Mouse (Mus musculus): ENCODE measurements around the gene Cd28. TPM values are rescaled to one million over a fixed set of nuclear protein-coding genes. Genes with fewer than 3 reads are reported as not detected.
"Not testable (repeated sequence)": the region's sequence is repeated elsewhere in the genome, so short reads cannot be mapped to it uniquely, and the experiment has no call there.

The Cd28 gene
- polyA plus RNA-seq, 1 experiment, result 0.02 TPM

- Histone ChIP-seq H3K36me3 (ENCODE audit: control insufficient read depth, insufficient read depth) (no peaks in the 10 kb centered on the region), H3K4me3 (ENCODE audit: insufficient read depth, poor library complexity, severe bottlenecking) (no peak overlapping the region), H3K27me3 (ENCODE audit: control insufficient read depth, insufficient read depth, insufficient read length) (no peaks in the 10 kb centered on the region), H3K79me2 (ENCODE audit: control insufficient read depth, insufficient read depth) (no peaks in the 10 kb centered on the region), H3K79me3 (ENCODE audit: low read depth) (no peaks in the 10 kb centered on the region), H3ac (ENCODE audit: control insufficient read depth, insufficient read length, low read depth) (no peak overlapping the region)
- no peak for TF ChIP-seq CEBPB (IDR thresholded peaks at IDR 0.05; ENCODE audit: low read depth)
Measured at GRCm38 (mm10) chr1:60809166-60809565, 92.6 kb downstream of the Cd28 start.

GRCm38 (mm10) chr1:60810821-60811220 lies 94.2 kb downstream of the Cd28 start:
- Histone ChIP-seq H3K4me3 (ENCODE audit: insufficient read depth, poor library complexity, severe bottlenecking) (no peak overlapping the region), H3K27me3 (ENCODE audit: control insufficient read depth, insufficient read depth, insufficient read length) (no peaks in the 10 kb centered on the region), H3K36me3 (ENCODE audit: control insufficient read depth, insufficient read depth) (no peaks in the 10 kb centered on the region), H3K79me3 (ENCODE audit: low read depth) (no peaks in the 10 kb centered on the region), H3K79me2 (ENCODE audit: control insufficient read depth, insufficient read depth) (no peaks in the 10 kb centered on the region), H3ac (ENCODE audit: control insufficient read depth, insufficient read length, low read depth) (no peak overlapping the region)
- TF ChIP-seq MAX (IDR thresholded peaks at IDR 0.05) (no peak), CTCF (IDR thresholded peaks at IDR 0.05; ENCODE audit: control insufficient read depth, insufficient read depth, insufficient read length) (no peak)

GRCm38 (mm10) chr1:60811998-60812397 lies 95.4 kb downstream of the Cd28 start:
- TF ChIP-seq CTCF (IDR thresholded peaks at IDR 0.05; ENCODE audit: control insufficient read depth, insufficient read depth, insufficient read length) (no peak), MYOD1 (IDR thresholded peaks at IDR 0.05; ENCODE audit: control insufficient read depth, insufficient read length, low read depth) (no peak), MYOG (IDR thresholded peaks at IDR 0.05; ENCODE audit: control insufficient read depth, extremely low read depth, insufficient read length) (no peak), MAX (IDR thresholded peaks at IDR 0.05) (no peak), FOSL1 (IDR thresholded peaks at IDR 0.05; ENCODE audit: insufficient read depth, low read length, poor library complexity, severe bottlenecking) (no peak), CEBPB (IDR thresholded peaks at IDR 0.05; ENCODE audit: low read depth) (no peak), USF1 (IDR thresholded peaks at IDR 0.05; ENCODE audit: low read depth) (no peak)
- H3K4me3 ChIP-seq (ENCODE audit: insufficient read depth, poor library complexity, severe bottlenecking), result no peak overlapping the region
- H3K79me2 ChIP-seq (ENCODE audit: control insufficient read depth, insufficient read depth), result no peaks in the 10 kb centered on the region

DNA sequence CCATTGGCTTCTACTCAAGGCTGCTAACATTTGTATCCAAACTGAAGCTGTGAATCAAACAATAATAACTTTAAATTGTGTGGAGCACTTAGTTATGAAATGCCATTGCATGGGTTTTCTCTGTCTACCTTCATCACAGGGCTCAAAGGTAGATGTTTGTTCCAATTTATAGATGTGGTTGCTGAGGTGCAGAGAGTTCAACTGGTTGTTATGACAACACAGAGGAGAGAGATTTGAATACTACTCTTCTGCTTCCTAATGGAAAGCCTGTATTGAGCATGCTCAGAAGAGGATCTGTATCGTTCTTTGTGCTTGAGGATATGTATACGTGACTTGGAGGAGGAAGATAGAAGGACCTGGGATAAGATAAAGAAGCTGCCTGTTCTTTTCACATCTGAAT lies 96.8 kb downstream of the Cd28 start:
- no peak for TF ChIP-seq CEBPB (IDR thresholded peaks at IDR 0.05; ENCODE audit: low read depth)
- TF ChIP-seq USF1 (IDR thresholded peaks at IDR 0.05; ENCODE audit: low read depth), result no peak
- no peak for TF ChIP-seq MAX (IDR thresholded peaks at IDR 0.05)
- no peak for TF ChIP-seq MYOD1 (IDR thresholded peaks at IDR 0.05; ENCODE audit: control insufficient read depth, insufficient read length, low read depth)
- no peak for TF ChIP-seq CTCF (IDR thresholded peaks at IDR 0.05; ENCODE audit: control insufficient read depth, insufficient read depth, insufficient read length)
- no peak for TF ChIP-seq FOSL1 (IDR thresholded peaks at IDR 0.05; ENCODE audit: insufficient read depth, low read length, poor library complexity, severe bottlenecking)
- TF ChIP-seq MYOG (IDR thresholded peaks at IDR 0.05; ENCODE audit: control insufficient read depth, extremely low read depth, insufficient read length), result no peak
- H3ac ChIP-seq (ENCODE audit: control insufficient read depth, insufficient read length, low read depth), result no peak overlapping the region
- no peaks in the 10 kb centered on the region for H3K36me3 ChIP-seq (ENCODE audit: control insufficient read depth, insufficient read depth)
- no peaks in the 10 kb centered on the region for H3K27me3 ChIP-seq (ENCODE audit: control insufficient read depth, insufficient read depth, insufficient read length)
- H3K79me2 ChIP-seq (ENCODE audit: control insufficient read depth, insufficient read depth), result no peaks in the 10 kb centered on the region
- no peak overlapping the region for H3K4me3 ChIP-seq (ENCODE audit: insufficient read depth, poor library complexity, severe bottlenecking)
- H3K79me3 ChIP-seq (ENCODE audit: low read depth), result no peaks in the 10 kb centered on the region

More at GRCm38 (mm10) chr1:60811998-60812397, 95.4 kb downstream of the Cd28 start:
- Histone ChIP-seq H3K79me3 (ENCODE audit: low read depth) (no peaks in the 10 kb centered on the region), H3K36me3 (ENCODE audit: control insufficient read depth, insufficient read depth) (no peaks in the 10 kb centered on the region), H3K27me3 (ENCODE audit: control insufficient read depth, insufficient read depth, insufficient read length) (no peaks in the 10 kb centered on the region), H3ac (ENCODE audit: control insufficient read depth, insufficient read length, low read depth) (no peak overlapping the region)

DNA sequence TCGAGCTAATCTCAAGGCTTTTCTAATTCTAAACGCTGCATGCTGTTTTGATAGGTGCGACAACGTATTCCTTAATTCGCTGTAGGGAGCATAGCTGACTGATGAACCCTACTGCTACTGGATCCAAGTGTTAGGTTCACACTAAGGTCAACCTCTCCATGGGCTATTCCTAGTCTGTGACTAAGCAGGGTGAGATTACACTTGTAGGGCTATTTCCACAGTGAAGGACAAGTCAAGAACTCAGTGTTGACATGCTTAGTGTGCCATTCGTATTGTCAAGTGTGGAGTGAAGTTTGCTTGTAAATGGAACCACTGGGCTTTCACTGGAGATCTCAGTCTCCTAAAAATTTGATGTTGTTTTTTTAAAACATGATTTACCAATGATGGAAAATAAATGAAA lies 99.3 kb downstream of the Cd28 start:
- TF ChIP-seq MAX (IDR thresholded peaks at IDR 0.05), result no peak
- no peak for TF ChIP-seq MYOG (IDR thresholded peaks at IDR 0.05; ENCODE audit: control insufficient read depth, extremely low read depth, insufficient read length)
- no peak for TF ChIP-seq CTCF (IDR thresholded peaks at IDR 0.05; ENCODE audit: control insufficient read depth, insufficient read depth, insufficient read length)
- no peak for TF ChIP-seq USF1 (IDR thresholded peaks at IDR 0.05; ENCODE audit: low read depth)
- no peak for TF ChIP-seq CEBPB (IDR thresholded peaks at IDR 0.05; ENCODE audit: low read depth)
- TF ChIP-seq FOSL1 (IDR thresholded peaks at IDR 0.05; ENCODE audit: insufficient read depth, low read length, poor library complexity, severe bottlenecking), result no peak
- no peak for TF ChIP-seq MYOD1 (IDR thresholded peaks at IDR 0.05; ENCODE audit: control insufficient read depth, insufficient read length, low read depth)
- no peak overlapping the region for H3K4me3 ChIP-seq (ENCODE audit: insufficient read depth, poor library complexity, severe bottlenecking)
- no peaks in the 10 kb centered on the region for H3K27me3 ChIP-seq (ENCODE audit: control insufficient read depth, insufficient read depth, insufficient read length)
- no peaks in the 10 kb centered on the region for H3K79me3 ChIP-seq (ENCODE audit: low read depth)
- H3ac ChIP-seq (ENCODE audit: control insufficient read depth, insufficient read length, low read depth), result no peak overlapping the region
- no peaks in the 10 kb centered on the region for H3K36me3 ChIP-seq (ENCODE audit: control insufficient read depth, insufficient read depth)
- H3K79me2 ChIP-seq (ENCODE audit: control insufficient read depth, insufficient read depth), result no peaks in the 10 kb centered on the region

- H3K36me3 ChIP-seq (ENCODE audit: control insufficient read depth, insufficient read depth); H3K79me2 ChIP-seq (ENCODE audit: control insufficient read depth, insufficient read depth); H3ac ChIP-seq (ENCODE audit: control insufficient read depth, insufficient read length, low read depth); H3K4me3 ChIP-seq (ENCODE audit: insufficient read depth, poor library complexity, severe bottlenecking); H3K79me3 ChIP-seq (ENCODE audit: low read depth); H3K27me3 ChIP-seq (ENCODE audit: control insufficient read depth, insufficient read depth, insufficient read length): not testable (repeated sequence)
Measured at GRCm38 (mm10) chr1:60818491-60818890, 101.9 kb downstream of the Cd28 start.
